Mouse (Mus musculus): ENCODE measurements around the gene Klra1. TPM values are rescaled to one million over a fixed set of nuclear protein-coding genes. Genes with fewer than 3 reads are reported as not detected.
"Not testable (repeated sequence)": the region's sequence is repeated elsewhere in the genome, so short reads cannot be mapped to it uniquely, and the experiment has no call there.

Klra1 gene
- total RNA-seq (2021), result not detected
- long read RNA-seq, experiment 1, result 0 reads
- long read RNA-seq, experiment 2, result 0 reads

DNA sequence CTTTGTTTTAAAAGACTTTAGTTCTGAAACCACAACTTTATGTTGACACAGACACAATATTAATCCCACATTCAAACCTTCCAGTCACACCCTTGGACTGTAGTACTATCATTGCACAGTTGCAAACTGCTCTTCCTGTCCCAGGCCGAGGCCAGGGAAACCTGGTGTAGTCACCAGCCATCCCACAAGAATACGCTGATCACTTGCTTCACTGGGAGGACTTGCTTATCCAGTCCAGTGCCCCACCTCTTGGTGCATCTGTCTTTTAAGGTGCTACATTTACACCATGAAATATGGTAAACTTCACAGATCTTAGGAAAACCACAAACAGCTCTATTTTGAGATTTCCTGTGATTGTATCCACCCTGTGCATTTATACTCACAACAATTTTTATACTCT is at the start of gene Klra1:
Gene Klra1, minus strand, starts transcription at position 125 of the 400 bp plus-strand sequence.
- no peak for DNase-seq
- intact Hi-C loops (cut with DNase I), result no loop called here

DNA sequence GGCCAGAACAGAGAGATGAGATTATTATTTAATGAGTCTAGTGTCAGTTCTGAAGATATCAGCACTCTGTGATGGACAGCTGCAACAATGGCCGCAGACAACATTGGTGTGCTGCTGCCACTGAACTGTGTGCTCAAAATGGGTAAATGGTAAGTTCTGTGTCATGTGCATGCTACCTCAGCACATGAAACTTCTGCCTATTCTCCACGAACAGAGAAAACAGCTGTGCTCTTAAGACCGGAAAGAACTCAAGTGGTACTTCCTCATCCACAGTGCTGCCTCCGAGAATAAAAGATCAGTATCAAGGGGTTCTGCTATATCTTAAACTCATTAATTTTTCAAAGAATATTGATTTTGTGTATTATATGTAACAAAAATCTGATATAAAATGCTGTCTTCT is 42.8 kb upstream of the Klra1 start:
- DNase-seq, result no peak
- intact Hi-C loops (cut with DNase I), result no loop called here

DNA sequence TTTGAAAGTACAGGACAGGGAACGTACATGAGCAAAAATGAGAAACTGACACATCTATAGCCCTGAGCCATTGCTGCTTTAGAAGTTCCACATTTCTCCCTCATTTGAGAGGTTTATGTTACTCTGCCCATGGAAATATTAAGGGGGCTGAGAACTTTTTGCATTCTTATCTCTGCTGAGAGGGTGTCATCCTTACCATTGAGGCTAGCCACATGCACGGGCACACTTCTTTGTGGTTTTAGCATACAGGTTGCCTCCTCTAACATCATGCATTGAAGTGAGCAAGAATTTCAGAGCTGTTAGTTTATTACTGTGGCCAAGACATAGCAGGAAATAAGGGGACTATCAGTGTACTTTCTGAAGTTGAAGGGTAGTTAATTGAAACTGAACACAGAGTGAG is 32.5 kb upstream of the Klra1 start:
- intact Hi-C loops (cut with DNase I), result no loop called here
- no peak for DNase-seq

DNA sequence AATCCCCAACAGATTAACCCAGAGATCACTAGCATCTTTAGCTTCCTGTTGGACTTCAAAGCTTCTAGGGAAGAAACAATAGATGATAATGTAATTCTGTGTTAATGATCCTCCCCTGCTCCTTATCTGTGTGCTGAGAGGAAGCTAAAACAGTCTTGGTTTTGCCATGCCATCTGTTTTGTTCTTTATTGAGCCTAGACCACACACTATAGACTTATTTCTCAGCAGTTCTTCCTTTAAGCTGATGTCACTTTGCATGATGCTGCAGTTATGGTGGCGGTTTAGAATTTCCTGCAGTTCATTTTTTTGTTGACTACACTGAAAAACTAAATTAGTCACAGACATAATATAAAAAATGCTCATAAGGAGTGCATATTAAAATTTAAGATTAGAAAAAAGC is 18.2 kb upstream of the Klra1 start:
- no peak for DNase-seq

DNA sequence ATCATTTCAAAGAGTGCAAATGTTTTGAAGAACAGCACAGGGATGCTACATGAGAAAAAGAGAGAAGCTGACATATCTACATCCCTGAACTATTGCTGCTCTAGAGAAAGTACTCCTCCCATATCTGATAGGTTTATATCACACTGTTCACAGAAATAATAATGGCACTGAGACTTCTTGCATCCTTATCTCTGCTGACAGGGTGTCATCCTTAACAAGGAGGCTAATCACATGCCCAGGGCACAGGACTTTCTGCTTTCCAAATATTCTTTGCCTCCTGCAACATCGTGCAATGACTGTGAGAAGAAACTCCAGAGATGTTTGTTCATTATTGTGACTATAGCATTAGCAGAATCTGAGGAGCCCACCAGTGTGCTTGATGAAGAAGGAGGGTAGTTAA is 871 bp downstream of the Klra1 start:
- DNase-seq, result no peak
- intact Hi-C loops (cut with DNase I), result no loop called here

More for the DNA sequence above, 18.2 kb upstream of the Klra1 start:
- intact Hi-C loops (cut with DNase I), result no loop called here

DNA sequence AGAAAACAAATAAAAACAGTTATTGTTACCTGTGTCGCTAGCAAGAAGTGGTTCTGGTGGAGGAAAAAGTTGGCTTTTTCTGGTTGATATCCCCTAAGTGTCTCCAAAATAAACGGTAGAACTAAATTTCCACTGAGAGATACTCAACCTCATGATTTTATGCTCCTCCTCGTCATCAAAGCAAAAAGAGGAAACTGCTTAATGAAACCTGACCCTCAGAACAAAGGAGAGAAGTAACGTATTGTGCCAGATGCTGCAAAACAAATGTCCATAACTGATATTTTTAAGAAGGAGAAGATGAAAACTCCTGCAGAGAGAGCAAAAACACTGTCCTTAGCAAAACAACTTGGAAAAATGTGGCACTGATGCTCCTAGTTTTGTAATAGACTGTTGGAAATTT is 4.3 kb downstream of the Klra1 start:
- intact Hi-C loops (cut with DNase I), result no loop called here
- no peak for DNase-seq

DNA sequence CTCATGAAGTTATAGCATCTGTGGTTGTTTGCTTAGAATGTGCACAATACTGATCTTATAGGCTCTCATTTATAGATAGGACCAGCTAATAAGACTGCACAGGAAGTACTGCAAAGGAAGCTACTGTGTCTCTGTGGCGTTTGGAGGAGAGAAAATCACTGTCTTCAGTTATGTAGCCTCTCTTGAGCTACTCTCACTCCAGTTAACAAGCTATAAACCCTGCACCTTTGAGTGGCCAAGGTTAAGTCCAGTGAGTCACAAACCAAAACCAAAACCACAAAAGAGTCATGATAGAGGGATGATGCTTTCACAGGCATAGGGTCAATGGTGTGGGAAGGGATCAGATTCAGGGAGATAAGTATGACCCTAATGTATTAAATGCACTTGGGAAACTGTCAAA is 41.3 kb downstream of the Klra1 start:
- DNase-seq; intact Hi-C loops (cut with DNase I): not testable (repeated sequence)

DNA sequence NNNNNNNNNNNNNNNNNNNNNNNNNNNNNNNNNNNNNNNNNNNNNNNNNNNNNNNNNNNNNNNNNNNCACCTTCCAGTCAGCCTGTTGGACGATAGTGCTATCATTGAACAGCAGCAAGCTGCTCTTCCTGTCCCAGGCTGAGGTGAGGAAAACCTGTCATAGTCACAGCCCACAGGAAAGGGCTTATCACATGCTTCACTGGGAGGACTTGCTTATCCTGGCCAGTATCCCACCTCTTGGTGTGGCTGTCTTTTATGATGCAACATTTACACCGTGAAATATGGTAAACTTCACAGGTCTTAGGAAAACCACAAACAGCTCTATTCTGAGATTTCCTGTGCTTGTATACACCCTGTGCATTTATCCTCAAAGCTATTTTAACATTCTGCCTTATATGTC is 44.7 kb downstream of the Klra1 start:
- intact Hi-C loops (cut with DNase I); DNase-seq: not testable (repeated sequence)

DNA sequence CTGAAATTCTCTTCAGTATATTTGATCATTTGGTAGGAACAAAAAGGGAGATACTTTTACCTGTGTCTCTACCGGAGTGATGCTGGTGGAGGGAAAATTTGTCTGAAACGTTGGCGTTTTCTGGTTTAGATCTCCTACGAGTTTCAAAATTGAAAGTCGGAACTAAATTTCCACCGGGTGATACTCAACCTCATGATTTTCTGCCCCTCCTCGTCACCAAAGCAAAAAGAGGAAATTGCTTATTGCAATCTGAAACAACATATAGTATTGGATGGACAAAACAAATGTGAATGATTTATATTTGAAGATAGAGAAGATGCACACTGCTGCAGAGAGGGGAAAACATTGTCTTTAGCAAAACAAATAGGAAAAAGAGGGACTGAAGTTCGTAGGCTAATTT is 49.3 kb downstream of the Klra1 start, which contains the start of gene Klra3:
Gene Klra3, minus strand, starts transcription at position 164 of the 400 bp plus-strand sequence.
- intact Hi-C loops (cut with DNase I), result no loop called here
- DNase-seq, result no peak

Other genes with a start within 250 kb of the Klra1 start
- gene Klra9, start 193.8 kb downstream of the Klra1 start, total RNA-seq (2021), result under 1 TPM in 1 of 2 experiments, not detected in 1; 0.54 TPM
- gene Klra7, start 153.6 kb downstream of the Klra1 start, total RNA-seq (2021), result not detected
- not detected for gene Klra10, start 104.9 kb downstream of the Klra1 start, total RNA-seq (2021)
- gene Klra3, start 49.3 kb downstream of the Klra1 start, total RNA-seq (2021), result not detected